Mouse (Mus musculus): Measurements from ENCODE around the gene Frg2f1. TPM values are rescaled to one million over a fixed set of nuclear protein-coding genes. Genes with fewer than 3 reads are reported as not detected.

The Frg2f1 gene
- polyA plus RNA-seq, 2 experiments from 2014 or later = 2.3 to 5.2 TPM

GRCm38 (mm10) chr4:119492291-119492932 lies 46.9 kb downstream of the Frg2f1 start, which contains the start of gene Rimkla:
TSS of gene Rimkla (minus strand) at chr4:119492628.
- peak; percentile 85 for ATAC-seq

- ATAC-seq = no peak
Observed at GRCm38 (mm10) chr4:119490806-119491205, 48.5 kb downstream of the Frg2f1 start.

GRCm38 (mm10) chr4:119489666-119490065 lies 49.7 kb downstream of the Frg2f1 start:
- no peak for ATAC-seq

- ATAC-seq = no peak
Observed at GRCm38 (mm10) chr4:119484882-119485281, 54.4 kb downstream of the Frg2f1 start.

GRCm38 (mm10) chr4:119483051-119483450 lies 56.3 kb downstream of the Frg2f1 start:
- no peak for ATAC-seq

Other genes with a start within 250 kb of the Frg2f1 start
- gene Ybx1, start 244.9 kb downstream of the Frg2f1 start, polyA plus RNA-seq (2017; shearing (Covaris generic)) = 100 to 1,000 TPM; 152 to 163 TPM
- gene Ppih, start 219.0 kb downstream of the Frg2f1 start, polyA plus RNA-seq (2017; shearing (Covaris generic)) = 10 to 100 TPM; 30.4 to 45.3 TPM
- gene Ccdc30, start 124.0 kb downstream of the Frg2f1 start, polyA plus RNA-seq (2017; shearing (Covaris generic)) = 1 to 10 TPM; 7.2 to 8.0 TPM
- gene Ppcs, start 117.1 kb downstream of the Frg2f1 start, polyA plus RNA-seq (2017; shearing (Covaris generic)) = 10 to 100 TPM; 54.7 to 60.9 TPM
- under 1 TPM in 1 of 2 experiments, not detected in 1; 0.43 TPM for gene Zmynd12, start 116.7 kb downstream of the Frg2f1 start, polyA plus RNA-seq (2017; shearing (Covaris generic))
- under 1 TPM in 1 of 2 experiments, not detected in 1; 0.11 TPM for gene Rimkla, start 46.9 kb downstream of the Frg2f1 start, polyA plus RNA-seq (2017; shearing (Covaris generic))
- 10 to 100 TPM; 12.5 to 12.6 TPM for gene Foxj3, start 2.5 kb downstream of the Frg2f1 start, polyA plus RNA-seq (2017; shearing (Covaris generic))
- gene Guca2a, start 98.2 kb upstream of the Frg2f1 start, polyA plus RNA-seq (2017; shearing (Covaris generic)) = not detected
- not detected for gene Guca2b, start 119.4 kb upstream of the Frg2f1 start, polyA plus RNA-seq (2017; shearing (Covaris generic))
- 10 to 100 TPM; 19.6 to 23.1 TPM for gene Hivep3, start 194.3 kb upstream of the Frg2f1 start, polyA plus RNA-seq (2017; shearing (Covaris generic))

All from CD4-positive, CD25-positive, alpha-beta regulatory T cell, adult 4 months (primary cell).